Mouse (Mus musculus) intestine, embryonic 15.5 days (tissue): ENCODE data around the gene Ccdc142. TPM values are rescaled to one million over a fixed set of nuclear protein-coding genes. Genes with fewer than 3 reads are reported as not detected.

ENCODE experiments used
- ATAC-seq: fragments of 200-750 bp; cut with Nextera tagmentation; 2 replicates; pipeline ENCODE4 v1.8.0; 2017; ENCODE audit warnings: moderate TSS enrichment, moderate library complexity
- H3K27ac ChIP-seq: fragments of 300-500 bp; sonication (generic); 2 replicates; pipeline ENCODE4 v1.5.1; 2015; ENCODE audit warnings: mild to moderate bottlenecking, inconsistent platforms
- H3K27me3 ChIP-seq: fragments of 300-500 bp; sonication (generic); replicated peaks from 2 replicates; pipeline ENCODE4 v1.6.1; 2015; ENCODE audit warnings: inconsistent platforms
- H3K36me3 ChIP-seq: fragments of 300-500 bp; sonication (generic); 2 replicates; pipeline ENCODE4 v1.6.1; 2015; ENCODE audit warnings: inconsistent platforms
- H3K4me1 ChIP-seq: fragments of 300-500 bp; sonication (generic); replicated peaks from 2 replicates; pipeline ENCODE4 v1.6.1; 2015; ENCODE audit warnings: inconsistent platforms
- H3K4me2 ChIP-seq: fragments of 300-500 bp; sonication (generic); replicated peaks from 2 replicates; pipeline ENCODE4 v1.6.1; 2015; ENCODE audit warnings: mild to moderate bottlenecking, inconsistent platforms
- H3K4me3 ChIP-seq: fragments of 300-500 bp; sonication (generic); replicated peaks from 2 replicates; pipeline ENCODE4 v1.5.1; 2015; ENCODE audit warnings: inconsistent platforms
- H3K9ac ChIP-seq: fragments of 300-500 bp; sonication (generic); 2 replicates; pipeline ENCODE4 v1.6.1; 2015; ENCODE audit warnings: inconsistent platforms
- H3K9me3 ChIP-seq: fragments of 300-500 bp; sonication (generic); 2 replicates; pipeline ENCODE4 v1.6.1; 2016; ENCODE audit warnings: inconsistent platforms
- WGBS: fragments of 180-500 bp; shearing (Covaris S2); methylation state at CpG from one replicate; pipeline ENCODE4 v1.1.7; 2015; 5-methylcytosine and 5-hydroxymethylcytosine counted together
- microRNA counts: library from miRNA; unstranded; fragments of <30 nt; microRNA quantifications from one replicate; lab custom pipeline; 2016
- polyA plus RNA-seq: library from polyadenylated mRNA; unstranded; fragments of >200 nt; fragmentation: Nextera tagmentation; extraction: Ambion mirVana; gene quantifications from 2 replicates; pipeline ENCODE4 v1.2.1, GENCODE M21; 2015

Gene Ccdc142
- polyA plus RNA-seq, 1 experiment from 2014 or later = 2.6 TPM

DNA sequence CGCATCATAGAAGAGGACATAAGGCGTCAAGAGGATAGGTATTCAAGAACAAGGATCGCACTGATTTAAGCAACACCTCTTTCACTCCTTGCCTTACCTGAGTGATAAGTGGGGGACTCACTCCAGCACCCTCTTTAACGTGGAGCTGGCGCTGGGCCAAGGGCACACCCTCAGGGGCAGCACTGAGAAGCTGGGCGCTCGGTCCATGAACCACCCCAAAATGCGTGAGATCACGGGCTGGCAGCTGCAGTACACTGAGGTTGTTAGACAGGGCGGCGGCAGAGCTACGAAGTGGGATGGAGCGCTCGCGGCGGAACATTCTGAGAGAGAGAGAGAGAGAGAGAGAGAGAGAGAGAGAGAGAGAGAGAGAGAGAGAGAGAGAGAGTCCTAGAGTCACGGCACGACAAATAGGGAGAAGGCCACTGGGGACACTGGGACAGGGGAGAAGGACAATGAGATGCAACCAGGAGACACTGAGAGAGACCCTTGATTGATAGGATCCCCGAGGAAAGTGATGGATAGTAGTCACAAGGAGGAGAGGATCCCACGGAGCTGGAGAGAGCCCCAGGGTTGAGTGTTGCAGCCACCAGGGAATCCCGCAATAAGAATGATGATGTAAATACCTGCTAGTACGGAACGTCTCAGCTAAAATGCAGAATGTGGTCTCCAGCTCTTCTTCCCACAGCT is 54.3 kb downstream of the Ccdc142 start:
- peak; percentile 23 for ATAC-seq
- no peaks in the 10 kb centered on the region for H3K9me3 ChIP-seq
- H3K4me2 ChIP-seq = peak overlapping the region; percentile 75
- peaks cover 5% of the 10 kb centered on the region; the same call in 1 of the 2 replicates for H3K36me3 ChIP-seq
- peak overlapping the region; percentile 20 for H3K9ac ChIP-seq
- WGBS = 9% methylated on average over 23 of the region's 23 CpGs
- peaks cover 3% of the 10 kb centered on the region for H3K27me3 ChIP-seq
- peaks cover 5% of the 10 kb centered on the region for H3K4me1 ChIP-seq
- H3K4me3 ChIP-seq = peak overlapping the region; percentile 50
- H3K27ac ChIP-seq = no peak overlapping the region

DNA sequence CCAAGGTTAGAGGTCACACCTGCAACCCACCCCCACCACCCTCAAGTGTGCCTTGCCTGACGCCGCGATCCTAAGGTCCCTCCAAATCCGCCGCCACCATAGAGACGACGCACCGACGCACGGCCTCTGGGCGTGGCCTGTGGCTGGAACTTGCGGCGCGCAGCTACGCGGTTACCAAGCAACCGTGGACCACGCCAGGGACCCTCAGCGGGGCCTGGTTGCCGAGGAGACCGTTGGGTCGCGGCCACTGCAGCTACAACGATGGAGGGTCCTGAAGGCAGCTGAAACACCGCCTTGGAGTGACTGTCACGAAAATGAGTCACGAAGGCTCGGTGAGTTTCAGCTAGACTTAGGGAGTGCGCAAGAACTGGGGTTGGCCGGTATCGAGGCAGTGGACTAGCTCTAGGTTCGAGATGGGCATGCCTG is 54.9 kb downstream of the Ccdc142 start, which contains the start of the genes Wdr54 and 1700003E16Rik:
Gene Wdr54 (minus strand): TSS at position 139 of the 426 bp plus-strand sequence.
Gene 1700003E16Rik (plus strand): TSS at position 146 of the 426 bp plus-strand sequence.
- WGBS = 2% methylated on average over 32 of the region's 32 CpGs
- peaks cover 5% of the 10 kb centered on the region; the same call in 1 of the 2 replicates for H3K36me3 ChIP-seq
- H3K9me3 ChIP-seq = no peaks in the 10 kb centered on the region
- peaks cover 9% of the 10 kb centered on the region for H3K27me3 ChIP-seq
- H3K9ac ChIP-seq = peak within 1 kb of the TSS; percentile 20
- H3K4me3 ChIP-seq = peak within 1 kb of the TSS; percentile 50
- H3K4me1 ChIP-seq = peaks cover 6% of the 10 kb centered on the region
- H3K27ac ChIP-seq = no peak within 1 kb of the TSS
- peak within 1 kb of the TSS; percentile 75 for H3K4me2 ChIP-seq
- ATAC-seq = peak; percentile 71

MicroRNAs within 50 kb of the gene (microRNA counts, 519-probe panel; counts per million panel counts)
- microRNA mmu-miR-3470a+mmu-miR-3470b (lab: Ali Mortazavi, UCI) = 2,026 counts per million, percentile 46 among the panel's probes with 10 or more counts

Other genes with a start within 250 kb of the Ccdc142 start
- gene Sema4f, start 161.8 kb upstream of the Ccdc142 start, polyA plus RNA-seq = 1.5 and 1.7 TPM in 2 replicates
- 0.26 and 0.78 TPM in 2 replicates for gene M1ap, start 154.7 kb upstream of the Ccdc142 start, polyA plus RNA-seq
- 9.7 and 9.8 TPM in 2 replicates for gene Dok1, start 68.1 kb upstream of the Ccdc142 start, polyA plus RNA-seq
- 12.7 and 14.2 TPM in 2 replicates for gene Loxl3, start 67.4 kb upstream of the Ccdc142 start, polyA plus RNA-seq
- 212 and 228 TPM in 2 replicates for gene Aup1, start 47.1 kb upstream of the Ccdc142 start, polyA plus RNA-seq
- 72.2 and 86.5 TPM in 2 replicates for gene Htra2, start 46.3 kb upstream of the Ccdc142 start, polyA plus RNA-seq
- 14.0 and 14.9 TPM in 2 replicates for gene Dqx1, start 43.8 kb upstream of the Ccdc142 start, polyA plus RNA-seq
- 18.1 and 22.5 TPM in 2 replicates for gene Tlx2, start 31.3 kb upstream of the Ccdc142 start, polyA plus RNA-seq
- gene Pcgf1, start 23.7 kb upstream of the Ccdc142 start, polyA plus RNA-seq = 29.4 and 31.5 TPM in 2 replicates
- gene Lbx2, start 15.2 kb upstream of the Ccdc142 start, polyA plus RNA-seq = 0.35 and 0.49 TPM in 2 replicates
- 2.3 and 2.4 TPM in 2 replicates for gene Gm42688, start within 50 bp of the Ccdc142 start, polyA plus RNA-seq
- 123 and 135 TPM in 2 replicates for gene Mrpl53, start 7.4 kb downstream of the Ccdc142 start, polyA plus RNA-seq
- gene Mogs, start 13.9 kb downstream of the Ccdc142 start, polyA plus RNA-seq = 56.3 and 63.0 TPM in 2 replicates
- 79.6 and 89.1 TPM in 2 replicates for gene Wbp1, start 20.0 kb downstream of the Ccdc142 start, polyA plus RNA-seq
- 9.0 and 9.4 TPM in 2 replicates for gene Ino80b, start 23.8 kb downstream of the Ccdc142 start, polyA plus RNA-seq
- 23.6 and 26.4 TPM in 2 replicates for gene Rtkn, start 33.9 kb downstream of the Ccdc142 start, polyA plus RNA-seq
- gene Wdr54, start 54.8 kb downstream of the Ccdc142 start, polyA plus RNA-seq = 3.0 and 3.9 TPM in 2 replicates
- gene 1700003E16Rik, start 54.8 kb downstream of the Ccdc142 start, polyA plus RNA-seq = 1.4 and 2.0 TPM in 2 replicates
- gene Dctn1, start 64.3 kb downstream of the Ccdc142 start, polyA plus RNA-seq = 82.1 and 84.6 TPM in 2 replicates
- gene Slc4a5, start 118.2 kb downstream of the Ccdc142 start, polyA plus RNA-seq = 0.39 and 0.41 TPM in 2 replicates
- gene Mthfd2, start 224.3 kb downstream of the Ccdc142 start, polyA plus RNA-seq = 38.4 and 42.0 TPM in 2 replicates
- gene Mob1a, start 224.4 kb downstream of the Ccdc142 start, polyA plus RNA-seq = 56.7 and 63.9 TPM in 2 replicates
- gene Bola3, start 247.5 kb downstream of the Ccdc142 start, polyA plus RNA-seq = 183 and 188 TPM in 2 replicates